Mouse (Mus musculus): Measurements from ENCODE around the gene BC028528.
"Not testable (repeated sequence)": the region's sequence is repeated elsewhere in the genome, so short reads cannot be mapped to it uniquely, and the experiment has no call there.

Gene BC028528

DNA sequence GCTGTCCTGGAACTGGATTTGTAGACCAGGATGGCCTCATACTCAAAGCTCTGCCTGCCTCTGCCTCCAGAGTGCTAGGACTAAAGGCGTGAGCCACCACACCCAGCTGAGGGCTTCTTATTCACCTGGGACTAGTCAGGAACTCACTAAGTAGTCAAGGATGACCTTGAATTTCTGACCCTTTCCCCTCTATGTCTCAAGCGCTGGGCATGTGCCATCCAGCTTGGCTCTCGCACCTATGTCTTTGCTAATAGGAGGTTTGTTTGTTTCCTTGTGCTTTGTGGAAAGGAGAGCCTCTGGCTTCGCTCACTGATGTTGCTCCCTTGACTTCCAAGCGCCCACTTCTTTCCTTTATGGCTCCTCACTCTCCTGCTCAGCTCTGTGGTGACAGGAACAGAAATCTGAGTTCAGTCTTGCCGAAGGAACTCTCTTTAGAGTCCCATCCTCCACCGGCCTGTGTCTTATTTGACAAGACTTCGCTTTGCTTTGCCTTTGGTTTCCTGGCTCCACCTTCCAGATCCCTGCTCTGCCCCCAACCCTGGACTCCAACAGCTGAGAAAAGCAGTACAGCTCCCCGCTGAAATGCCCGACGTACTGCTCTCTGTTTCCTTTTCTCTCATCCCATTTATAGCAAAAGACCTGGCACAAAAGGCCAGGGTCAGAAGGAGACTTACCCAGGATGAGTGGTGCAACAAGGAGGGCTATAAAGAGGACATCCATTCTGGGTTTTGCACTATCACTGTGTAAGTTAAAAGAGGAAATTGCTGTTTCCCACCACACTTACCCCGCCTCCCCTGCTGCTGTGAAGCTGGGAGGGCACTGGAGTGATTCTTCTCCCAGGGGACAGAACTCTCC is at the start of gene BC028528:
TSS of gene BC028528 (minus strand) at position 795 of the 855 bp plus-strand sequence.
- DNase-seq (ENCODE audit: low spot score), result peak; percentile 82

DNA sequence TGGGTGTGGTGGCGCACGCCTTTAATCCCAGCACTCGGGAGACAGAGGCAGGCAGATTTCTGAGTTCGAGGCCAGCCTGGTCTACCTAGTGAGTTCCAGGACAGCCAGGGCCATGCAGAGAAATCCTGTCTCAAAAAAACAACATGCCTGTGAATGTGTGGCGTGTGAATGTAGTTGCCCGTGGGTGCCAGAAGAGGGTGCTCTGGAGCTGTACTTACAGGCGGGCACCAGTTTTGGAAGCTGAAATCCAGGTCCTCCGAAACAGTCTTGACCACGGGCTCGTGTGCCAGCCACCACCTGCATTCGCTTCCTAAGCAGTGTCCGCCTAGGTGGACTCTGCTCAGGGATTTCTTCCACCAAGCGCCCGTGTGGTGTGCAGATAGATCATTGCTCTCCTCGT is 47.0 kb upstream of the BC028528 start:
- no peak for DNase-seq (ENCODE audit: low spot score)

DNA sequence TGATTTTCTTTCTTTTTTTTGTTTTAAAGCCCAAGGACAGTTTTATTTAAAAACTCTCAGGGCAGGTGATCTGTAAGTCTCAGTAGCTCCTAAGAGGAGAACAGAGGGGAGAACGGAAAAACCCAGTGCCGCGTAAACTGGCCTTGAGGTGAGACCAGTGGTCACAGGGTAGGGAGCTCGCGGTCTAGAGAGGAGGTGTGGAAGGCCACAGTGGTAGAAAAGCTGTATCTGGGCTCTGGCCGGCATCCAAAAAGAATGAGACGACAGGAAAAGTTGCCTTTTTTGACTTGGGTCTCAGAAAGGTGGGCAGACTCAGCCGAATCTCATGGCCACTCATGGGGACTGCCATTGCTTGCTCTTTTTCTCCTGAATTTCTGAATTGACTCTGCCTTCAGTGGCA is 46.4 kb upstream of the BC028528 start:
- DNase-seq (ENCODE audit: low spot score), result no peak

DNA sequence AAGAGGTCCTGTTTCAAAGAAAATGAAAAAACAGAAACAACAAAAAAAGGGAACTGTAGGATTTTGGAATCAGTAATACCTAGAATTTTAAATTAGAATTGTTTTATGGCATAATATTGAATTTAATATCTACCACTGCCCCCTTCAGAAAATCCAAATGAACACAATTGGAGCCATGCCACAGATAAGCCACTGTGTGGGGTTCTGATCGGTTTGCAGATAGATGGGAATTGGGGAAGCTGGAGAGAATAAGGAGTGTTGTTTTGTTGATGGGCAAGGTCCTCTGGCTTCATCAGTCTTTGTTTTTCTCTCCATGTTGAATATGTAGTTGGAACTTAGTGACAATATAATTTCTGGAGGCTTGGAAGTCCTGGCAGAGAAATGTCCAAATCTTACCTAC is 42.6 kb upstream of the BC028528 start:
- no peak for DNase-seq (ENCODE audit: low spot score)

DNA sequence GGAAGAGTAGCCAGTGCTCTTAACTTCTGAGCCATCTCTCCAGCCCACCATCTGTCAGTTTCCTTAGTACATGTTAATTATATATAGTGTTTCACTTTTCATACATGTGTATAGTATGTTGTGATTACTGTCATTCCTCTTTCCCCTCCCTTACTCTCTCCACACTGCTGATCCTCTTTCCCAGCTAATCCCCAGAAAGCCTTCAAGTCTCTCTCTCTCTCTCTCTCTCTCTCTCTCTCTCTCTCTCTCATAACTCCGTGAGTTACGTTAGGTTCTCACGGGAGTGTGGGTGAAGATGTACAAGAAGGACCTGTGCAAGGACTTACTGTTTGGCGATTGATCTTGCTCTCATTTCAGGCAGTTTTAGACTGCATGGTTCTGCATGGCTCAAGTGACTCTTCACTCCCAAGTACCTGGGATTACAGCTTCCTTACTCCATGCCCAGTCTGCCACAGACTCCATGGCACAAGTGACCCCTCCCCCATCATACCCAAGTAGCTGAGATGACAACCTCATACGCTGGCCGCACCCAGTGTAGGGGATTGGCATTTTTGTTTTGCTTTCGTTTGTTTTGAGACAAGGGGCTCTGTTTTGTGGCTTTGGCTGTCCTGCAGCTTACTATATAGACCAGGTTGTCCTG is 41.4 kb upstream of the BC028528 start:
- DNase-seq (ENCODE audit: low spot score), result no peak

DNA sequence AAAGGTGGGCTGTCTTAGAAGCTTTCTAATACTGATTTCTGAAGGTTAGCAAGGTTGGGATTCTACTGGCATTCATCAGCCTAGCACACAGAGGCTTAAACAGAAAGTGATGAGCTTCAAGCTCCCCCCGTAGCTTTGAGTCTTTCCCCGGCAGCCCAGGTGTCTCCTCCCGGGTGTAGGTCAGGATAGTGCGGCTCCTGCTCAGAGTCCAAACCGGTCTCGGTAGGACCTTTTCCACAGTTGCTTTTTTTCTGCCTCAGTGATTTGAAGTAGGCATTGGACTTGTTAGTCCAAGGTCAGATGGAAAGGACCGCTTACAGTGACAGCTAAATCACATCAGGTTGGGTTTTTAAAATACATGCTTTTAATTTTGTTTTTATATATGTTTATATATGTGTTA is 40.8 kb upstream of the BC028528 start:
- no peak for DNase-seq (ENCODE audit: low spot score)

DNA sequence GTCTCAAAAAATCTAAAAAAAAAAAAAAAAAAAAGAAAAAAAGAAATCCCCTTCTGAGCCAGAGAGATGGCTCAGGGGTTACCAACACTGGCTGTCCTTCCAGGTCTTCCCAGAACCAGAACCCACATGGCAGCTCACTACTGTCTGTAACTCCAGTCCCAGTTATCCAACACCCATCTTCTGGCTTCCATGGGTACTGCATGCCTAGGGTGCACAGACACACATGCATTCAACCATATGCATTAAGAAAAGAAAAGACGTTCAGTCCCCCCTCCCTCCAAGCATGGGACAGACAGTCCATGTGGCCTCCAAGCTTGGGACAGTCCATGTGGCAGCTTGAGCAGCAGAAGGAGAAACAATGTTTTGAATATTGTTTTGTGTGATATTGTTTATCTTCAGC is 40.4 kb upstream of the BC028528 start:
- no peak for DNase-seq (ENCODE audit: low spot score)

DNA sequence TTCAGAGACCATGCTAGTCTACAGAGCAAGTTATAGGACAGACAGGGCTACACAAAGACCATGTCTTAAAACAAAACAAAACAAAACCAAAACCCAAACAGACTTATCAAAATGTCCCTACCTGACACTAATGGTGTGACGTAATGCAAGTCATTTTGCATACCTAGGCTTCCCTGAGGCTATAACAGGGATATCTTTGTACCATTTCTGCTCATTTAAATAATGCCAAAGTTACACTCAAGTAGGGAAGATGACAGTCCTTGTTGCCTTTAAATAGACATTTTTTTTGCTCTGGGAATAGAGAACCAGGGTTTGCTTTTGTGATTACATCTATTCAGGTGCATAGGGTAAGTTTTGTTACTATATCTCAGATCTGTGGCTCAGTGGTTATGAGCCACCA is 39.7 kb upstream of the BC028528 start:
- DNase-seq (ENCODE audit: low spot score), result no peak

DNA sequence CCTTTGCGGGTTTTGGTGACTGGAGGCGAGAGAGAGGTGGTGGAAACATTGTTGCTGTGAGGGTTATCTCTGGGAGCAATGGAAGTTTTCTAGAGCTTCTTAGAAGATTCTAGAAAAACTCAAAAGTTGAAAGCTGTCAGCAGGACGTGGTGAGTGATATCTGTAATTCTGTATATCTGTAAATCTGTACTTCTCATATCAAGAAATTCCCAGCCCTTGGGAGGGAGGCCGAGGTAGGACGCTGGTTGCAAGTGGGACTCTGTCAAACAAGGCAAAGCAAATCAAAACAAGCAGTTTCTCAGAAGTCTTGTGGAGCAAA is 38.6 kb upstream of the BC028528 start:
- DNase-seq (ENCODE audit: low spot score), result no peak

DNA sequence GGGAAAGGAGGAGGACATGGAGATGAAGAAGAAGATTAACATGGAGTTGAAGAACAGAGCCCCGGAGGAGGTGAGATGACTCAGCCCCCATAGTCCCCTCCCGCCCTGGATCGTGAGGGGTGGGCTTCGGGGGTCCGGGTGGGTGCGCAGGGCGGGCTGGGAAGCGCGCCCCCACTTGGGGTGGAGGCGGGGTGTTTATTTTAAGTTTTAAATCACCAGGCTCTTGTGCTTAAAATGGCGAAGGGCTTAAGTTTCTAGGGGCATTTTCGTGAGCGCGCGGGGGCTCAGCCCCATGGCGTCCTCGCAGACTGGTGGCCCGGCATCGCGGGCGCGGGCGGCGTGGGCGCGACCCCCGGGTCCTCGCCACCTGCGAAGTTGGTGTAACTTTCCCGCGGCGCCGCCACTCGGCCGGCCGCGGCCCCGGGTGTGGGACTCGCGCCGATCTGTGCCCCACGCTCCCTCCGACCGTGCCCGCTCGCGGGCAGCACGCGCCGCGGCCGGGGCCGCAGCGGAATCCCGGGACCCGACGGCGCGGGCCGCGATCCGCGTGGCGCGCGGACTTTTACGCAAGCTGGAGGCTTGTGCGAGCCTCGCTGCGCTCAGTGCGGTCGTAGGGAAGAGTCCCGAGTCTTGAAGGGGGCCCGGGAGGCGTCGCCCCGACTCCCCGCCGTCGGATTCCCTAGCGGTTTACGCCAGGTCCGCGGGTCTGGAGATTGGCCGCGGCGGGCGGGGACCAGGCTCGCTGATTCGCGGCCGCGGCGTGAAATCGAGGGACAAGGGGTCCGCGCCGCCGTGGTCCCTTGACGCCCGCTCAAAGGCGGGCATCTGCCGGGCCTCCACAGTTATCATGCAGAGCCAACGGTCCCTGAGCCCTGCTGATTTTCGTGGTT is 38.0 kb upstream of the BC028528 start:
- DNase-seq (ENCODE audit: low spot score), result peak; percentile 70

DNA sequence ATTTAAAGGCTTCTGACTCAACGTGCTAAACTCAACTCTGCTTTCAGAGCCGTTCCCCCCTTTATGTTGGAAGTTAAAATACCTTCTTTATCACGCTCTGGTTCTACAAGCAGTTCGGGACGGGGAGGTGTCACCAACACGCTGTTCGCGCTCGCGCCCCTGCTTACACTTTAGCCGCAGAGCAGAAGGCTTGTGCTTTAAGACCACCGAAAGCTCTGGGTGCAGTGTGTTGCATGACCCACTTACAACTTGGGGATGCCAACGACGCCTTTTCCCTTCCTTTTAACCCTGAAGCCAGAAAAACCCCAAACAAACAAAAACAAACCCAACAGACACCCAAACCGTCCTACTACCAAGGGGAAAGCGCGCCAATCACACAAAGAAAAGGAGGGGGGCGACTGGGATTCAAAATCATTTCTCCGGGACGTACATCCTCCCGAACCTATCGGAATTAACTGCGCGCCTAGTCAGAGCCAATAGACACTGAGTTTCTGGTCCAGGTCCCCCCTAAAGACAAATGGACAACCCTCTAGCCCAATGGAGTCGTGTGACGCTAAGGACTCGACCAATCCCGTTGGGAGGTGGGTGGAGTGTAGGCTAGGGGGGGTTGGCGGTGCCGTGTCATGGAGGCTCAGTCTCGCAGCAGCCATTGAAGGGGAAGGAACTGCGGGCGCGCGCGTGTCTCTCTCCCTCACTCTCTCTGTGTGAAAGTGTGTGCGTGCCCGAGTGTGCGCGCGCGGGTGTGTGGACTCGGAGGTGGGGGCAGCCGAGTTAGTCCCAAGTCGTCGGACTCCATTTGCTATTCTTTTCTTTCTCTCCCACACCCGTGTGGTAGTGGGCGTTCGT is 37.1 kb upstream of the BC028528 start, which contains the start of gene Anp32e:
TSS of gene Anp32e (plus strand) at position 589 of the 846 bp plus-strand sequence.
- peak; percentile 99 for DNase-seq (ENCODE audit: low spot score)

DNA sequence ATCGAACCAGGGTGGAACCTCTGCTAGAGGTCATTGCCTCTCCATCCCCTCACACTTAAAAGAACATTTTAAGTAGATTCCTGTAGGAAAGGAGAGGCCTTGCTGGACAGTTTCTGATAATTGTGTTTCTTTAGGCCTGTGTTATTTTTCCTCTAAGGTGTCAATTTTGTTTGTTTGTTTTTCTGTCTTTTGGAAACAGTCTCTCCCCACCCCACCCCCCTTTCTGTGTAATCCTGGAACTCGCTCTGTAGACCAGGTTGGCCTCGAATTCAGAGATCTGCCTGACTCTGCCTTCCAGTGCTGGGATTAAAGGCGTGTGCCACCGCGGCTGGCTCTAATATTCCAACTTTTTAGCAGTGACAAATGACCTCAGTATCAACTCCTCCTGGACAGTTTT is 36.5 kb upstream of the BC028528 start:
- no peak for DNase-seq (ENCODE audit: low spot score)

DNA sequence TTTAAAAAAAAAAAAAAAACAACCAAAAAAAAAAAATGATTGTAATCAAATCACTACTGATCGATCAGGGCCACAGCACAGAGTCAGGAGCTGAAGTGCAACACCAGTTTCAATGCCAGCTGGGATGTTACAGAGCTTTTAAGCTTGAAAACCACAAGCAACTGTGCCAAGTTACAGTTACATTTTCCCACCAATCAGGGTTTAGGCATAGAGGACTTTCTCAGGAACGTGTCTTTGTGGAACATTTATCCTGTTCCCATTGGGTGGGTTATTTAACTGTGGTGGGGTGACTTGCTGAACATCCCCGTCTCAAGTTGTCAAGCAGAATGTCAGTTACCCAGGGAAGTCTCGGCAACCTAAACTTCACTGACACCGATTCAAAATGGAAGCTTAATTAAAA is 33.3 kb upstream of the BC028528 start:
- no peak for DNase-seq (ENCODE audit: low spot score)

DNA sequence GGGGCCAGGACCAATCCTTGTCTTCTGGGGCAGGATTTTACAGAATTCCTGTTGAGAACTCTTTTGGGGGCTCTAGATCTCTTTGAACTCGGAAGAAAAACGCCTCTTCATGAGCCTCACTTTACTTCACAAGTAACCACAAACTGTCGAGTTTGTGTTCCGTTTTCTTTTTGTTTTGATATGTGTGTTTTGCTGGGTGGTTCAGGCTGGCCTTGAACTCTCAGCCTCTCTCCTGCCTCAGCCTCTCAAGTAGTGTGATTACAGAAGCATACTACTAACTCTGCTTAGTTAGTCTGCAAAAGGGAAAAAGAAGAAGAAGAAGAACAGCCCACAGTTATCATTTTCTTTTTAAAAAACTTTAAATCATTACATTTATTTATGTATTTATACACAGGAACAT is 32.4 kb upstream of the BC028528 start:
- no peak for DNase-seq (ENCODE audit: low spot score)

DNA sequence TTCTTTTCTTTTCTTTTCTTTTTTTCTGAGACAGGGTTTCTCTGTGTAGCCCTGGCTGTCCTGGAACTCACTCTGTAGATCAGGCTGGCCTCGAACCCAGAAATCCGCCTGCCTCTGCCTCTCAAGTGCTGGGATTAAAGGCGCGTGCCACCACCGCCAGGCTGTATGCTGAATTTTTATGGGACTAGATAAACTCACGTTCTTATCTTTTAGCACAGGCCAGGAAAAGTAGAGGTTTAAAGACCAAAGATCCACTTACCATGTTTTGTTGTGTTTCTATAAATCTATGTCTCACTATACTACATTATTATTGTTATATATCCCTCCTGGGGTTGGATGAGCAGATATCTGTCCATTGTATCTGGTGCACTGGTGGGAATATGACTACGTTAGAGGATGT is 31.6 kb upstream of the BC028528 start:
- DNase-seq (ENCODE audit: low spot score), result not testable (repeated sequence)

DNA sequence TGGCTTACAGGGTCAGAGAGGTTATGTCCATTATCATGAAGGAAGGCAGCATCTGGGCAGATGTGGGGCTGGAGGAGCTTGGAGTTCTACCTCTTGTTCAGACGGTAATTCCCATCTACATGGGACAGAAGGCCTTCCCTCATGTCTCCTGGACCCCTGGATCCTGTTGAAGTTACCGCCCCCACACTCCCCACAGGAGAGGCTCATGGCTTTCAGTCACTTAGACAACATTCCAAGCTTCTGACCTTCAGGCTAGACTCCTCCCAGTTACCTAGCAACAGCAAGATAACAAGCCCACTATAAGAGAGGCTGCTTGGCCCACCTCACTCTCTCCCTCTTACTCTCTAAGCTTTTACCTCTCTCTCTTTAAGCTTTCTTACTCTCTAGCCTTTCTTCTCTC is 28.7 kb upstream of the BC028528 start:
- not testable (repeated sequence) for DNase-seq (ENCODE audit: low spot score)

DNA sequence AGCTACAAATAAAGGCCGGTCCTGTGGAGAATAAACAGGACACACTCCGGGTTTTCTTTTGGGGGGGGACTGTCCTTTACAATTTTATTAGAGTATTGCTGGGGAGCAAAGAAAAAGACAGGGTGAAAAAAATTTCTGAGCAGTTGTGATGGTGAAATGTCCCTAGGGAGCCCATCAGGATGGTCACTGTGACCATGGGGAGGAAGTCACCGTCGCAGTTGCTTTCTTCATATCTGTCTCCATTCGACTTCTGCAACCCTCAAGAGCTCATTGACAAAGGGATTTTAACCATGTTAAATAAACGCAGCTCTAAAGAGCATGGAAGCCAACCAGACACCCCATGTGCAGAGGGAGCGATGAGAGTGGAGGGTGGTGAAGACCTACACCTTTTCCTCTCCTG is 25.0 kb upstream of the BC028528 start:
- no peak for DNase-seq (ENCODE audit: low spot score)

DNA sequence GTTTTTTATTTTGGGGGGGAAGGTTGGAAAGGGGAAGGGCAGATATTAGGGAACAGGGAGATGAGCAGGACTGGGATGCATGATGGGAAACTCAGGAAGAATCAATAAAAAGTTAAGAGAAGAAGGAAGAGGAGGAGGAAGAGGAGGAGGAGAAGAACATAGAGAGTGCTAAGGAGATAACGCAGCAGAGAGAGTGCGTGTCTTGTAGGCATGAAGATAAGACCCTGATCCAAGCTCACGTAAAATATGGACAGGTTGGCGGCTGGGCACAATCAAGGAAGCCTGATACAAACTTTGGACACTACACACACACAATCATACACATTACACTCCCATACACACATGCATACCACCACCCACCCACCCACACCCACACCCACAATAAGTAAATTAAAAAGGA is 22.9 kb upstream of the BC028528 start:
- no peak for DNase-seq (ENCODE audit: low spot score)

DNA sequence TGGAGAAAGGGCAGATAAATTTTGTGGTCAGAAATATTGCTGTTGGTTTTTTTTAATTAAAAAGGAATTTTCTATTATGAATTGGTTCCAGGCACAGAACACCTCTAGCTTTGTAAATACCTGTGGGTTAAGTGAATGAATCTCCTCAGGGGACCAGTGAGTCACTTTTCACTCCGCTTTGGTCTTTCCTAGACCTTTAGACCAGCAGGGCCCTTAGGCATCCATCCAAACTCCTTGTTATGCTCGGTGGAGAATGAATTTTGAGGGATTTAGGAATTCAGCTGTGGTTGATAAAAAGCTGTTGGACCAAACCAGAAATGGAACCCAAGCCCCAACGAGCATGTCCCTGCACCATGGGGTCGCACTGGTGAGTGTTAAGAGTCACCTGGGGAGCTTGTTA is 15.8 kb upstream of the BC028528 start:
- DNase-seq (ENCODE audit: low spot score), result no peak

DNA sequence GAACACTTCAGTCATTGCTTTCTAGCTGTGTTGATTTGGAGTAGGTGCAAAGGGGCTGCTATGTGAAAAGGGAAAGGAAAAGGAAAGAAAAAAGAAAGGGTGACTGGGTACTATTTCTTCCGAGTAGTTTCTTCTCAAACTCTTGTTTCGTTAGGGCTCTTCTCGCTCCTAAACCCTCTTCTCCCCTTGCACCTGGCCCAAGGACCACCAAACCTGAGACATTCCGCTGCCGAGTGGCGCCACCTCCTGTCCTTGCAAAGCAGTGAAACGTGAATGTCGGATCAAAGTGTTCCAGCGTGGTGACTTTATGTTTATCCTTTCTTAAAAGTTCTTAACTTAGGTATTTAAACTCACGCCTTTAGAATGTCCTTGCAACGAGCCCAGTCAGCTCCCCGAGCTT is 15.1 kb upstream of the BC028528 start:
- peak; percentile 56 for DNase-seq (ENCODE audit: low spot score)

DNA sequence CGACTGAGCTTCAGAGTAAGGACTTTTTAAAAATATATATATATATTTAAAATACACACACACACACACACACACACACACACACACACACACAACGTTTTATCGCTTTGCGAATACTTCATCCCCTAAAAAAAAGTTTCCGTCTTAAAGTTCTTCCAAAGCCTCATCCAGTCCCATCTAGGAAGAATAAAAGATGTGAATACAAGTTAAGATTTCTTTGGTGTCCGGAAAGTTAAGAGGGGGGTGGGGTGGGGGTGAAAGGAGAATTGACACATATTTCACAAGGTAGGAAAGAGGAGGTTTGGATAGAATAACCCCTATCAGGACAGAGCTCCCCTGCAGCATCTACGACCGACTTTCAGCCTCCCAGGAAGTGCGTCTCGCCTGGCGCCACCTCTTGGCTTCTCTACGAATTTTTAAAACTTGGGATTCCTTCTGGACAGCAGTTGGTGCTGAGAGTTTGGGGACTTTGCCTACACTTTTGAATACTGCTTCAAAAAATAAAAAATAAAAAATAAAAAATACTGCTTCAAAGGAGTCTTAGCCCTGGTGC is 14.2 kb upstream of the BC028528 start:
- DNase-seq (ENCODE audit: low spot score), result peak; percentile 70

Data from MN1 (cell line).